Mouse (Mus musculus) liver, adult 2 months (tissue): ENCODE data around the gene Hist1h2ag. TPM values are rescaled to one million over a fixed set of nuclear protein-coding genes. Genes with fewer than 3 reads are reported as not detected.
"Not testable (repeated sequence)": the region's sequence is repeated elsewhere in the genome, so short reads cannot be mapped to it uniquely, and the experiment has no call there.

Experiments used
- DNase-seq: peaks from one replicate; pipeline ENCODE4 v3.0.0-alpha.2; 2011; ENCODE audit warnings: low read depth, low spot score; ENCODE audit errors: extremely low read depth
- H3K27ac ChIP-seq: fragments of 200-500 bp; replicated peaks from 2 replicates; pipeline ENCODE4 v1.5.1; 2012; ENCODE audit warnings: low read depth, mild to moderate bottlenecking, control low read depth, inconsistent platforms, low read length; ENCODE audit not compliant: insufficient read depth
- H3K27me3 ChIP-seq: fragments of 200-500 bp; 2 replicates; pipeline ENCODE4 v1.6.1; 2012; ENCODE audit warnings: mild to moderate bottlenecking, moderate library complexity, low read length, inconsistent platforms; ENCODE audit not compliant: control insufficient read depth, insufficient read depth
- H3K36me3 ChIP-seq: fragments of 200-500 bp; 2 replicates; pipeline ENCODE4 v1.6.1; 2012; ENCODE audit warnings: low read length, inconsistent platforms; ENCODE audit not compliant: control insufficient read depth, insufficient read depth
- H3K4me1 ChIP-seq: fragments of 200-500 bp; 2 replicates; pipeline ENCODE4 v1.6.1; 2011; ENCODE audit warnings: low read length; ENCODE audit not compliant: control insufficient read depth, insufficient read depth
- H3K4me3 ChIP-seq: fragments of 200-500 bp; 2 replicates; pipeline ENCODE4 v1.5.1; 2011; ENCODE audit warnings: low read depth, mild to moderate bottlenecking, control low read depth, low read length, moderate library complexity; ENCODE audit not compliant: insufficient read depth
- H3K79me2 ChIP-seq: fragments of 200-500 bp; 2 replicates; pipeline ENCODE4 v1.6.1; 2012; ENCODE audit warnings: inconsistent platforms, mild to moderate bottlenecking, low read length, moderate library complexity; ENCODE audit not compliant: control insufficient read depth, insufficient read depth
- H3K9ac ChIP-seq: fragments of 200-500 bp; 2 replicates; pipeline ENCODE4 v1.6.1; 2012; ENCODE audit warnings: low read depth, mild to moderate bottlenecking, control low read depth, inconsistent platforms, low read length
- CTCF ChIP-seq: fragments of 200-500 bp; IDR thresholded peaks from 2 replicates; pipeline ENCODE4 v1.5.1; 2011; ENCODE audit warnings: low read depth, low read length, control low read depth
- POLR2A ChIP-seq: fragments of 200-500 bp; IDR thresholded peaks from 2 replicates; pipeline ENCODE4 v1.6.1; 2011; ENCODE audit warnings: low read length, control low read depth; ENCODE audit not compliant: insufficient read depth; ENCODE audit errors: extremely low read depth
- WGBS: fragments of 180-500 bp; shearing (Covaris S2); methylation state at CpG from one replicate; pipeline ENCODE4 v1.1.7; 2018; 5-methylcytosine and 5-hydroxymethylcytosine counted together
- polyA plus RNA-seq: library from polyadenylated mRNA; depleted of rRNA; stranded (reverse); fragments of >200 nt; gene quantifications from 2 replicates; pipeline ENCODE4 v1.2.3, GENCODE M21; 2012; rRNA removed
- total RNA-seq: library from RNA; depleted of rRNA; stranded (reverse); fragments of >200 nt; gene quantifications from 2 replicates; pipeline ENCODE4 v1.2.3, GENCODE M21; 2014; rRNA removed

Hist1h2ag gene
- 11.1 and 22.4 TPM in 2 replicates for total RNA-seq
- 0.55 TPM in 1 of 2 replicates, not detected in the other for polyA plus RNA-seq

- Histone ChIP-seq H3K4me1 (peaks cover 11% of the 10 kb centered on the region), H3K27ac (peak within 1 kb of the TSS; percentile 74; the same call in 1 of the 2 replicates), H3K4me3 (peak within 1 kb of the TSS; percentile 60), H3K9ac (peak within 1 kb of the TSS; percentile 57; the same call in 1 of the 2 replicates)
- H3K27me3 ChIP-seq, H3K79me2 ChIP-seq, H3K36me3 ChIP-seq: not testable (repeated sequence)
- WGBS: under 1% methylated on average over 53 of the region's 80 CpGs
- peak; percentile 99 for DNase-seq
- TF ChIP-seq POLR2A: peak; percentile 42; the same call in 1 of the 2 replicates
Measured at GRCm38 (mm10) chr13:22042568-22043502, at the start of gene Hist1h2ag, which contains the start of gene Hist1h2bj. Hist1h2ag (minus strand) TSS chr13:22042944. Hist1h2bj (plus strand) TSS chr13:22043214.

DNA sequence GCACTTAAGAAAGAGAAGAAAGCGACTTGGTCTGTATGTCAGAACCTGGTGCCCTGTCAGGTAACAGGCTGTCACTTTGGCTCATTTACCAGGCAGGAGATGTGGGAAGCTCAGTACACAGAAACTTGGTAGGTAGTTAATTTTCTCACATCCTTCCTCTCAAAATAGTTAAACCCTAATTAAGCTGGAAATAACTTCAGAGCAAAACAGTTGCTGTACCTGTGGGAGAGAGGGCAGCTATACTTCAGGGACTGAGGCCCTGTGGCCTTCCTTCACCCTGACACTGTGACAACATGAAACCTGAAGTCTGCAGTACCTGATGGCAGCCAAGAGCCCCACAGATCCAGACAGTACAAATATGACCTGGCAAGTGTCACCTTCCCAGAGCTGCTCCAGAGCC, 41.4 kb upstream of the Hist1h2ag start, which contains the start of gene Vmn1r188:
Gene Vmn1r188 (plus strand): TSS at position 301 of the 400 bp plus-strand sequence.
- DNase-seq, H3K4me1 ChIP-seq, H3K36me3 ChIP-seq, H3K27ac ChIP-seq, H3K4me3 ChIP-seq, H3K27me3 ChIP-seq, H3K79me2 ChIP-seq, H3K9ac ChIP-seq: not testable (repeated sequence)
- 91% methylated on average over 1 of the region's 1 CpGs for WGBS

DNA sequence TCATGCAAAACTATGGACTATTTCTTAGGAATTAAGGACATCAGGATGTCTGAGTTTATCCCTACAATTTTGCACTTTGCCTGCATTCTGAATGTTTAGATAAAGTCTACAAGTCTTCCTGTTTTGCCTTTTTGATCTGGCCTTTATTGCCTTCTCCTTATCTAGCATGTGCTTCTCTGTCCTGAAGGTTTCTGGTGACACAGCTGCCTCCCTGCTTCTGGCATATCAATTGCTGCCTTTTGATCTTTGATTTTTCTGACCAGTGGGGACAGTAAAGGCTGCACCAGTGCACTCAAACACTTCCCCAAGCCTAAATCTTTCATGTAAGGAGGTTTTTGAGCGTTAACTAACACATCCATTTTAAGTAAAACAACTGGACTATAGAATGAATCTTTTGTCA, 20.7 kb upstream of the Hist1h2ag start:
- TF ChIP-seq CTCF (no peak), POLR2A (no peak)
- no peaks in the 10 kb centered on the region for H3K27me3 ChIP-seq
- 65% methylated on average over 1 of the region's 1 CpGs for WGBS
- no peaks in the 10 kb centered on the region for H3K36me3 ChIP-seq
- no peak overlapping the region for H3K27ac ChIP-seq
- DNase-seq: no peak
- H3K4me1 ChIP-seq: no peaks in the 10 kb centered on the region
- H3K4me3 ChIP-seq: no peak overlapping the region
- no peak overlapping the region for H3K9ac ChIP-seq
- H3K79me2 ChIP-seq: no peaks in the 10 kb centered on the region

- no peak overlapping the region for H3K4me3 ChIP-seq
- DNase-seq: no peak
- H3K36me3 ChIP-seq: no peaks in the 10 kb centered on the region
- no peaks in the 10 kb centered on the region for H3K79me2 ChIP-seq
- TF ChIP-seq CTCF: no peak
- TF ChIP-seq POLR2A: no peak
- H3K9ac ChIP-seq: no peak overlapping the region
- H3K27ac ChIP-seq: no peak overlapping the region
- no peaks in the 10 kb centered on the region for H3K27me3 ChIP-seq
- WGBS: 71% methylated on average over 1 of the region's 1 CpGs
- no peaks in the 10 kb centered on the region for H3K4me1 ChIP-seq
Measured at GRCm38 (mm10) chr13:22061422-22061821, 18.7 kb upstream of the Hist1h2ag start.

DNA sequence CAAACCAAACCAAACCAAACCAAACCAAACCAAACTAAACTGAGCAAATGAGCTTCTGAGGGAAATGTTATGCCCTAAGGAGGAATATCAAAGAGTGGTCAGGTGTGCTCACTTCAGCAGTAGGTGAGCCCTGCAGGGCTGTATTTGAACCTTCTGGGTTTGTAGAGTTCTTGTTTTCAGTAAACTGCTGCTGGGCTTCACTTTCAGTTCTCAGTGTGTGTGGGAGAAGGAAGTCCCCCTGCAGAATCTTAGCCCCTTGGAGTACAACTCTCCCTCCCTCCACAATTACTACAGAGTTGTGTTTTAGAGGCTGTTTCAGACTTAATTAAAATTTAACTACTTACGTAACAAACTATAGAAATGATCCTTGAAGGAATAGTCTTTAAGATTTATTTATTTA, 11.0 kb upstream of the Hist1h2ag start:
- Histone ChIP-seq H3K36me3 (no peaks in the 10 kb centered on the region), H3K4me3 (no peak overlapping the region), H3K27ac (no peak overlapping the region), H3K79me2 (no peaks in the 10 kb centered on the region), H3K4me1 (peaks cover 5% of the 10 kb centered on the region; the same call in 1 of the 2 replicates), H3K27me3 (no peaks in the 10 kb centered on the region), H3K9ac (no peak overlapping the region)
- TF ChIP-seq CTCF (no peak), POLR2A (no peak)
- WGBS: 100% methylated on average over 1 of the region's 1 CpGs
- DNase-seq: no peak

GRCm38 (mm10) chr13:22051523-22051859, 8.7 kb upstream of the Hist1h2ag start:
- 16% methylated on average over 5 of the region's 5 CpGs for WGBS
- no peaks in the 10 kb centered on the region for H3K36me3 ChIP-seq

More at GRCm38 (mm10) chr13:22051523-22051859, 8.7 kb upstream of the Hist1h2ag start:
- H3K79me2 ChIP-seq: no peaks in the 10 kb centered on the region
- no peak for DNase-seq
- H3K9ac ChIP-seq: no peak overlapping the region
- no peaks in the 10 kb centered on the region for H3K27me3 ChIP-seq
- no peak overlapping the region for H3K4me3 ChIP-seq
- TF ChIP-seq POLR2A: no peak
- TF ChIP-seq CTCF: no peak
- no peak overlapping the region for H3K27ac ChIP-seq
- peaks cover 5% of the 10 kb centered on the region; the same call in 1 of the 2 replicates for H3K4me1 ChIP-seq
